Mouse (Mus musculus): ENCODE measurements around the gene Cntfr.

Gene Cntfr

DNA sequence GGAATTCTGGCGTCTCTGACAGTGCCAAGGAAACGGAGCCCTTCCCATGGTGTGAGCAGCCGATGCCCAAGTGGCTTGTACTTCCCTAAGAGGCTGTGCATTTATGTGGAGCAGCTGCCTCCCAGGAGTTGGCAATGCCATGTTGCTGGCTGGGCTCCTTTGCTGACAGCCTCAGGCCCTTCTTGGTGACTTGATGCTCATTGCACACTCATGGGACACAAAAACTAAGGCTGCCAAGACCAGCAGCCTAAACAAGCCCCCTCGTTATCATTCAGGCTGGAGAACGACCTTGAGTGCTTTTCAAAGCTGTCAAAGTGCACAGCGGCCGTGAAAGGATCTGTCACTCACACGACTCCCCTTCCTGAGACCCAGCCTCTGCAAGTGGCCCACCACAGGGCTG, 84.7 kb downstream of the Cntfr start:
- DNase-seq (ENCODE audit: low spot score in 2 of 2): no peak

GRCm38 (mm10) chr4:41610594-41610980, 86.3 kb downstream of the Cntfr start:
- no peak for DNase-seq (ENCODE audit: low spot score in 2 of 2)

GRCm38 (mm10) chr4:41609681-41610593, 87.0 kb downstream of the Cntfr start:
- no peak for DNase-seq (ENCODE audit: low spot score in 2 of 2)

Data from urinary bladder, postnatal 36 days (tissue).